Mouse (Mus musculus) embryo, embryonic 10 days (tissue): ENCODE results near the gene Ube2b.

ENCODE experiments used
- DNase-seq: peaks from one replicate; pipeline ENCODE4 v3.0.0-alpha.2; 2015; ENCODE audit warnings: low spot score

Gene Ube2b

DNA sequence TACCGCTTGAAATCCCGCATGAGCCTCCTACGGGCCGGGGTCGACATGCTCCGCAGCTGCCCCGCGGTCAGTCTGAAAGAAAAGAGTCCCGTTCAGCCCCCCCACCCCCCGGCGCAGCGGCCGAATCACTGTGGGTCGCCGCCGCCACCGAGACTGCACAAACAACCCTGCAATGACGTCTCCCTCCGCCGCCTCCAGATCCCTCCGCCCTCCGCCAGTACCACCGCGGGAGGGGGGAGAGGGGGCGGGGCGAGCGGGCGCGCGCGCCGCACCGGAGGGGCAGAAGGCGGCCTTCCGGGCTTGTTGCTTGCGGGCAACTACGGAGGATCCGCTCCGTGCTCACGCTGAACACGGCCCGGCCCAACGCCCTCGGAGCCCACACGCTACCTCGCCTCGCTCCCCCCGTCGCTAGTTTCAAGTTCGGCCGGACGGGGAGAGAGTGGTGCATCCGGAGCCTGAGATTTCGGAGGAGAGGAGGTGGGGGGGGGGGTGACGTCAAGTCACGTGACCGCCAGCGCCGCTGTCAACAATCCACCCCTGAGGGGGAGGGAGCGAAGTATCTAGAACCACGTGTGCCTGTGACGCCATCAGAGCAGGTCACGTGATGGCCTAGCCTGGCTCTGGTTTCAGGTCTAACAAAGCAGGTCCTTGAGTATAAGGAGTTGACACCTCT lies at the start of gene Ube2b:
Gene Ube2b (minus strand): TSS at position 473 of the 673 bp plus-strand sequence.
- peak; percentile 100 for DNase-seq

DNA sequence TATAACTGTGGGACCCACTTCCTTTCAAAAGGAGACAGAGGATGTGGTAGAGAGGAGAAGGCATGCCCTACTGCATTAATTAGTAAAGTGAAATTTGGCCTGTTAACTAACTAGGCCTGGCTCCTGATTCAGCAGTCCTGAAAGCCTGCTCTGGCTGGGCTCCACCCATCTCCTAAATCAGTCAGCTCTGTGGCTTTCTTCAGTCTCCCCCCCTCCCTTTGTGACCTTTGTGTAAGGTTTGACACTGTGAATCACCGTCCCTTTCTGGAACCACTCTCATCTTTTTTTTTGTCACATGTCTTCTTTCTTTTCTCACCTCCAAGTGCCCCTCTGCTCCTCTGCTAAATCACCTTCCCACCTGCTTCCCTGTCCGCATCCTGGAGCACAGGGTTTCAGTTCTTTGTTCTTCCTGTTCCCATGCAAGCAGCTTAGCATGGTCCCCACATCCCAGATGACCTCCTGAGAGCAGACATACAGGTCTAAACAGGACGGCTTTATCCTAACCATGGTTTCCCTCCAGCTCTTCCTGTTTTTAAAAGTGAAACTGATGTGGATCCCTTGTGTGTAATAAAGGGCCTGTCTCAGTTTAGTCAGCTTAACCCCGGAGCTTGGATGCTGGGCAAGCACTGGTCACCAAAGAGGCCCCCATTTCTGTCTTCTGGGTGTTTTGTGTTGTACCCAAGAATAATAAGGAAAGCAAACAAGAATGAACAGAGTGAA lies 46.0 kb upstream of the Ube2b start:
- peak; percentile 7 for DNase-seq

DNA sequence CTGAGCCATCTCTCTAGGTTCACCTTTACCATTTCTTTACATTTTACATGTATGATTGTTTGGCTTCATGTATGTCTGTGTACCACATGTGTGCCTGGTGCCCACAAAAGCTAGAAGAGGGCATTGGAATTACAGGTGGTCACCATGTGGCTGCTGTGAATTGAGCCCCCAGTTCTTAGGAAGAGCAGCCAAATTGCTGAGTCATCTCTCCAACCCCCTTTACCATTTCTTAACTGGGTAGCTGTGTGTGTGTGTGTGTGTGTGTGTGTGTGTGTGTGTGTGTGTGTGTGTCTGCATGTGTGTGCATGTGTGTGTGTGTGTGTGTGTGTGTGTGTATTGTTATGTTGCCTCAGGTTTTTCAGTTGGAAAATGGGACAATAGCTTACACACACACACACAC lies 43.6 kb upstream of the Ube2b start:
- no peak for DNase-seq

DNA sequence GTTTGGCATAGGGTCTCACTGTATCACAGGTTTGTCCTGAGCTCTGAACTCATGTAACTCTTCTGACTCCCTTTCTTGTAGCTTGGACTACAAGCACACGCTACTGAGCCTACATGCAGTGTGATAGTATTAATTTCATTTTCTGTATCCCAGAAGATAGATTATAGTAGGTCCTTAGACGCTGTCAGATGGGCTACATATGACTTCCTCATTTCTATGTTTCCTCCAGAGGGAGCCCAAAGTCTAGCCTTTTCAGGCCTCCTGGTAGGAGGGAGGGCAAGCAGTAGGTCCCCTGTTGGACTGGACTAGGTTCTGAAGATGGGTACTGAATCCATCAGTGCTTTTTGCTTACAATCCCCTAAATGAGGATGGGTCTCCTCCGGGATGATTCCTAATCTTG lies 42.7 kb upstream of the Ube2b start:
- DNase-seq, result no peak

DNA sequence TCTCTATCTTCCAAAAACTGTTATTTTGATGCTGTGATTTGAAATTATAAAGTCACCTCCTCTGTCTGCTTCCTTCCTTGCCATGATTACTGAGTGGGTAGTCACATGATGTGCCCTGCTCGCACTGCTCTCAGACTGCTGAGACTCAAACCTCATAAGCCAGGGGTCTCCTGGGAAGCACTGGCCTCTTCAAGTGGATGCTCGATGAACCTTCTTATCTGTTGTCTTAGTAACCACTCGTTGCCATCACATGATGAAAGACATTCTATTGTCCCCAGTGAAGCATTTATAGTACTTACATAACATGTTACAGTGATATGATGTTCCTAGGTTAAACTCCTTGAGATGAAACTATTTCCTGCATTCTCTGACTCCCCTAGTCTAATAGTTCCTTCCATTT lies 37.1 kb upstream of the Ube2b start:
- no peak for DNase-seq

DNA sequence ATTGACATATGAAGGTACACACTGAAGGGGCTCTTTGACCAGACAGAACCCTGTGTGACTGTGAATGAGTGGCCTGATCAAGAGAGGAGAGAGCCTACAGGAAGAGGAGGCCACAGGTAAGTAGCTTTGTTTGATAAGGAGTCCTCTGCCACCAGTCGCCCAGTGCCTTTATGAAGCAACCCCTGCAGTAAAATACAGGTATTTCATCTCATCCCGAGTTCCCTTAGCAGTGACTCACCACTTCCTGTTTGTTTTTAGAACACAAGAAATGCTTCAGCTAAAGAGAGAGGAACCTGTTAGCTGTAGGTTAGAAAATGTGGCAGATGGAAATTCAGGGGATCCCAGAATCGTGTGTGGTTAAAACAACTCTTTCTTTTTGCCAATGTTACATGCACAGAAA lies 35.3 kb upstream of the Ube2b start:
- DNase-seq, result no peak

DNA sequence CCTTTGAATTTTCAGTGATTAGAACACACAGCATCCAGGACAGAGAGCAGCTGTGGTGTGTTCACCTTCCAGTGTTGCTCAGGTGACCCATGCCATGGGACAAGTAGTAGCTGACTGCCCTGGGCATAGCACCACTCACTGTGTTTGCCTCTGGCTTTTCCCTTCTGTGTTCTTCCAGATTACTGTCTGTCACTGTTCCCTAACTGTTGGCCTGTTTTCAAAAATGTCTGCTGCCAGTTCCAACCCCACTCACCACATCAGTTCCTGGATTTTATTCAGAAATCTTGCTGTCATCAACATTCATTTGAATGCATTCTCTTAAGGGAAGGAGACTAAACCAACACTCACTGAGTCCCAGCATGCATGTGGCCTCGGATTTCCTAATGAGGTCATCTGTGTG lies 33.4 kb upstream of the Ube2b start:
- DNase-seq, result no peak

DNA sequence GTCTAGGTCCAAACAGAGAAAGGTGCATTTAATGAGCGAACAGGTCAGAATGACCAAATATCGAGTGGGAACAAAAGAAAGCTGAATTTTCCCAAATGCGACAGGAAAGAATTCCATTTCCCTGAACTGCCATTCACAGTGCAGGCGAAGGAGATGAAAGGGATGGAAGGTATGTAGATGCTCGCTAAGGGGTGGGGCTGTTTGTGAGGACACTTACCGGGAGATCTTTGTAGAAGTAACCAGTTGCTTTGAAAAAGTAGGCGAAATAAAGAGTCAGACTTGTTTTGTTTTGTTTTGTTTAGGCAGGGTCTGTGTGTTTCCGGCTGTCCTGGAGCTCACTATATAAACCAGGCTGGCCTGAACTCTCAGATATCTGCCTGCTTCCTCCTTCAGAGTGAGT lies 31.8 kb upstream of the Ube2b start:
- DNase-seq, result no peak

DNA sequence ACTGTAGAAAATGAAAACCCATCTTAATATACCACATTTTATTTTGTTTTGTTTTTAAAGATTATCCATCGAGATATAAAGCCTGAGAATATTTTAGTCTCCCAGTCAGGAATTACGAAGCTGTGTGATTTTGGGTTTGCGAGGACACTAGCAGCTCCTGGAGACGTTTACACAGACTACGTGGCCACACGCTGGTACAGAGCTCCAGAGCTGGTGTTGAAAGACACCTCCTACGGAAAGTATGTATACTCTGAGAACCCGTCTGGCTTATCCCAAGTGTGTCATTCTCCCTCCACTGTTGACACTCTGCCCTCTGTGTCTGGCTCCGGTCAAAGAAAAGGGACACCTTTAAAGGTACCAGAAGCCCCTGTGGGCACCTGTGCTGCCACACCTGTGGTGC lies 17.7 kb upstream of the Ube2b start:
- no peak for DNase-seq

DNA sequence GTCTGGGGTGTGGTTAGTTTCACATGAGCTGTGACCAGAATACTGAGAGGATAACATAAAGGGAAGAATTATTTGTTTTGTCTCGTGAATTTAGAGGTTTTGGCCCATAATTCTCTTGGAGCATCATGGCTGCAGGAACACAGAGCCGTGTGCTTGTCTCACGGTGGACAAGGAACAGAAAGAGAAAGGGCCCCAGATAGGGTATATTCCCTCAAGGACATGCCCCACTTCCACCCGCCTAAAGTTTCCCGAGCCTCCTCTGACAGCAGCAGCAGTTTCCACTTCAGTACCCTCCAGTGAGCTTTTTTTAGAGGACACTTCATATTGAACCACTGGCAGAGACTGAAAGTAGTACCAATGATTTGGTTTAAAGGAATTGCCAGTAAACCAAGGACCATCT lies 11.0 kb upstream of the Ube2b start:
- DNase-seq, result no peak

DNA sequence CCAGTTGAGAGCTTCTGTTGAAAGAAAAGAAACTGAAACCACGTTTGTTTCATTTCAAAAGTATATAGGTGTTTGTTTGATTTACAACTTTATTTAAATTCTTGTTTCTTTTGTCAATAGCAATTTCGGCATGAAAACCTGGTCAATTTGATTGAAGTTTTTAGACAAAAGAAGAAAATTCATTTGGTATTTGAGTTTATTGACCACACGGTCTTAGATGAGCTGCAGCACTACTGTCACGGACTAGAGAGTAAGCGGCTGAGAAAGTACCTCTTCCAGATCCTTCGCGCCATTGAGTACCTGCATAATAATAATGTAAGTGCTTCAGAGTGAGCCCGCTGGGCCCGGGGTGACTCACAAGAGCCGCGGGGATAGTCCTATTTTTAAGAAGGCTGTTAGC lies 10.4 kb upstream of the Ube2b start:
- DNase-seq, result no peak

DNA sequence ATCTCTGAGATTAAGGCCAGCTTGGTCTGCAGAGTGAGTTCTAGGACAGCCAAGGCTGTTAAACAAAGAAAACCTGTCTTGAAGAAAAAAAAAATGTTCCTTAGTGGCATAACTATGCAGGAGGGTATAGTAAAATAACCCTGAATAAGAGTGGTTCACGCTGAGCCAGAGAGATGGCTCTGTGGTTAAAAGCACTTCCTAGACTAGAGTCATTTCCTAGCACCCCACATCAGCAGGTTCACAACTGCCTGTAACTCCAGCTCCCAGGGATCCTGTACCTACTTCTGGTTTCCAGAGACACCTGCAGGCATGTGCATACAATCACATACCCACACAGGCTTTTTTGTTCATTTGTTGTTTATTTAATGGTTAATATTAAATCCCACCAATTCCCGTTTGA lies 5.0 kb upstream of the Ube2b start:
- DNase-seq, result no peak

DNA sequence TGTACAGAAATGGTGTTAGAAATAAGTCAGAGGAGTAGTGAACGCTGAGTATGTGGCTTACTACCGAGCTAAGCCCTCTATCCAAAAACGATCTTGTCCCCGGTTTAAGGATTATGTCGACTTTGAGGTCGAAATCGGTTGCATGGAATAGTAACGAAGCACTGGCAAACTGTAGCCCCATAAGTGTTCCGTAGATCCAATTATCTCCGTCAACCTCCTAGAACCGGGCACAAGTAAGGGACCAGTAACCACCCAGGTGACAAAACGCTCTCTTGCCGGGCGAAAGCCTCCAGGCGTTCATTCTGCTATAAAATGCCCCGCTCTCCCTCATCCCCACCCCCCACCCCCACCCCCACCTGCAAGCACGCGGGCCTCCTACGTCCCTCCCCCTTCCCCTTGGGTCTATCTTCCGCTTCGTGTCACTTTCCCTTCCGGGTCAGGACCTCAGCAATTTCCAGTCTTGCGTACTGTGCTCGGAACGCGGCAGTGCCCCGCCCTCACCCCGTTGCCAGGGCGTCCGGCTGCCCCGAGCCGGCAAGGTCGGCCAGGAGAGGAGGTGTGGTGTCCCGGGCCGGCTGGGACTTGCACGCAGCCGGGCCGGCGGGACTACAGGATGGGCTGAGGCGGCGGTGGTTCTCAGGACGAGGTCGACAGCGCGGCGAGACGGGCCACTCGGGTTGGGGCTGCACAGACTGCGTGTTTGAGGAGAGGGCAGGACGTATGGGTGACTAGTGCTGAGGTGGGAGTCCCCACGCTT lies 3.4 kb upstream of the Ube2b start, which contains the start of gene Cdkl3:
Gene Cdkl3 (plus strand): TSS at position 450 of the 757 bp plus-strand sequence.
- DNase-seq, result peak; percentile 99

DNA sequence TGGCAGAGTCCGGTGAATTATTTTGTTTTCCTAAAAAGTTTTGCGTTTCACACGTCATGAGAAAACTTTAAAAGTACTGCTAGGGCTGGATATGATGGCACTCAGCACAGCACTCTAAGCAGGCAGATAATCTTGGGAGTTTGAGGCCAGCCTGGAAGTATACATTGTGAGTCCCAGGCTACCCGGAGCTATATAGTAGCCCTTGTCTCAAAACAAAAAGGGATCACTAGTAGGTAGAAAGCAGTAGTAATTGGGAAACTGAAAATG lies 2.9 kb upstream of the Ube2b start:
- DNase-seq, result peak; percentile 12

DNA sequence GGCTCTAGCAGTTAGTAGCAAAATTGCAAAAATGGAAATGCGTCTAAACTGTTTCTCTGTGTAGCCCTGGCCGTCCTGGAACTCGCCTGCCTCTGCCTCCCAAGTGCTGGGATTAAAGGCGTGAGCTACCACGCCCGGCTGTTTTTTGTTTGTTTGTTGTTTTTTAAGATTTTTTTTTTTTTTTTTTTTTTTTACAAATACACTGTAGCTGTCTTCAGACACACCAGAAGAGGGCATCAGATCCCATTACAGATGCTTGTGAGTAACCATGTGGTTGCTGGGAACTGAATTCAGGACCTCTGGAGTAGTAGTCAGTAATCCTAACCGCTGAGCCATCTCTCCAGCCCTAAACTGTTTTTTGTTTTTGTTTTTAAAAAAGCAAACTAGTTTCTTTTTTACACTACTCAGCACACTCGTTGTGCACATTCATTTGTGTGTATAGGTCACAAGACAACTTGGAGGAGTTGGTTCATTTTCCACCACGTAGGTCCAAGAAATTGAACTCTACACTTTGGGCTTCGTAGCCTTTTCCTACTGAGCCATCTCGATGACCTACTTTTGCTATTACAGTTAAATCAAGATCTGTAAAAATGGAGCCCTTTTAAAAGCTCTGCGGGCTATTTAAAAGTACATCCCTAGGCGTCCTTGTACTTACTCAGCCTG lies 2.4 kb upstream of the Ube2b start:
- no peak for DNase-seq

DNA sequence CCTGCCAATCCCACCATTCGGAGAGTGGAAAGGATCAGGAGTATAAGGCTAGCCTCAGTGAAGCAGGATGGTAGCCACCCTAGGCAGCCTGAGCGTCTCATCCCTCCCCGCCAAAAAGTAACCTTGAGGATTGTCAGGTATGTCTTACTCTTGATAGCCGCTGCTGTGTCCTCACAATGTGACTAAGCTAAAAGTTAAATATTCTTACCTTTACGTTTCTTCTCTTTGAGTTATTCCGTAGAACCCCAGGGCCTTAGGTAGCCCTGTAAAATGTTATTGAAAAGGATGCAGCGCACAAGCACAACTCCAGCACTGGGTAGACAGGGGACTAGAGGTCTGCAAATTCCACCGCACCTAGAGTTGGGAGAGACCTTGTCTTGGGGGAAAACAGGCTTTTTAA lies 1.3 kb upstream of the Ube2b start:
- DNase-seq, result no peak

DNA sequence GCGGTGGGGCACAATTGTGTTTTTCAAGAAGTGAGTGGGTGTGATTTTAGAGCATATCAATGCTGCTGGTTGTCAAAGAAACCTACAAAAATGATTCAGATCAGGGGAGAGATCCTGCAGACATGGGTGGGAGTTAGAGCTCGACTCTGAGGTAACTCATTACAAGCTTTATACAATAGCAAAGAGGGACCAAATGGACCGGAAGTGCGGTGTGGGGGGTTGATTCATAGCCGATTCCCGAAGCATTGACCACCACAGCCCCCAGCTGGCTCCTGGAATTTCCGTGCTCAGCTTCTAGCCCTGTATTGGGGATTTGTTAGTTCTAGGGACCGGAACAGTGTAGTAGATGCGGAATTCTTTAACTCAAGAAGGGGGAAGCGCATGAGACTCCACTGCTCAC lies 779 bp upstream of the Ube2b start:
- DNase-seq, result no peak

DNA sequence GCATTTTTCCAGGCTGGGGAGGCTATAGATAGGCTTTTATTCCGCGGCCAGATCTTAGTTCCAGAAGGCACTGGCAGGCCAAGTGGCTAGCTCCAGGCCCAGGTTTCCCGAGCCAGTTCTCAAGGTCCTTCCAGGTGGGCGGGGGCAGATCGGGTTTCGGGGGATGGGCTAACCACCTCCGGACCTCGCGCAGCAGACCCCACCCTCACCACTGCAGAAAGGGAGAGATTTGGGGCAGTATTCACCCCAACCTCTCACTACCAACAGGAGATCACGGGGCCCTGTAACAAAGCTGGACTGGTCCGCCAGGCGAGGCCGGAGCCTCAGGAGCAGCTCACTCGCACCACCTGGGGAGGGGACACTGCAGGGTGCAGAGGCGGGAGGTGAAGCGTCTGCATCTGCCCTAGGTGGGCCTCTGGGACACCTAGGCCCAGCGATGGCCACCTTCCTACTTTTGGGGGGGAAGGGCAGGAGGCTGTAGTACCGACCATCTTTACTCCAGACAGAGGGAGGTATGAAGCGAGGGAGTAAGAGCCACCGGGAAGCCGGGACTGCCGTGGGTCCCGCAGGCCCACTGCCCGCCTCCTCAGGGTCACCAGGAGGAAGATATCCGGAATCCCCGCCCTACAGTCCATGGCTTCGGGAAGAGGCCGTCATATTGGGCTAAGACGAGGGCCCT lies 812 bp downstream of the Ube2b start:
- DNase-seq, result peak; percentile 76

DNA sequence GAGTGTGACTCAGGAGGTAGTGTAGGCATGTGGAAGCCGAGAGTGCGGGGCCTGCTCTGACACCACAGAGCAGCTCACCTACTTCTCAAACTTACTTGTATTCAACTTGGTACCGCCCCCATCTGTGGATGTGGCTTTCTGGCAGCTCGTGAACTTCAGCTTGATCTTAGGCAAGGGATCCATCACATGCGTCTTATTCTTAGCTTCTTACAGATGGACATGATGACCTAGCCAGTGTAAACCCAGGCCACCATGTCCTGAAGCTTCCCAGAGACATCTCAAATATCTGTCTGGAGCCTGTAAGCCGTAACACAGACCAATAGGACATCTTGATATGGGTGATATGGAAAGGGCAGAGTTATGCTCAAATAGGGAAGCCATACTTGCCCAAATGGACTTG lies 28.9 kb downstream of the Ube2b start:
- no peak for DNase-seq

DNA sequence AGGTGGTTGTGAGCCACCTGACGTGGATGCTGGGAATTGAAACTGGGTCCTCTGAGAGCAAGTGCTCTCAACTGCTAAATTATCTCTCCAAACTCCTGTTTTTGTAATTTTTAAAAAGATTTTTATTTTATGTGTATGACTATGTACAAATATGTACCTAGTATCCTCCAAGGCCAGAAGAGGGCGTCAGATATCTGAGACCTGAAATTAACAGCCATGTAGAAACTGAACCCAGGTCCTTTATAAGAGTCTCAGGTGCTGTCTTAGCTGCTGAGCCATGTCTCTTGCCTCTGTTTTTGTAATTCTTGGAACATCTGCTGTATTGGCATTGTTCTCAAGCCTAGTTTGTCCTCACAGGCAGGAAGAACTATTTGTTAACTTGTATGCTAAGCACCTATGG lies 31.1 kb downstream of the Ube2b start:
- no peak for DNase-seq

DNA sequence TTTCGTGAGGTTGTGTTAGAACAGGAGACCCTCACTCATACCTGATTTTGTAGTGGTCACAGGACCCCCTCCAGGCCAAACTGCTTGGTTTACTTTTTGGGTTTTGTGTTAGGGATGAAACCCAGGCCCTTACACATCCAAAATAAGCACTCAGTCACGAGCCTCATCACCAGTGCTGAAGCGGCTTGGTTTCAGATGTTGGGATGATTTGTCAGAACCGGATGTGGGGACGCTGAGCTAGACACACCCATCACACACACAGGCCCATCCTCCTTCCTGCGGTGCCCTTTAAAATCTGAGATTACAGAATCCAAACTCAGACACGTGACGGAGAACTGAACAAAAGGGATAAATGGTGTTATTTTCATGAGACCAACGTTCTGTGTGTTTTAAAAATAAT lies 31.7 kb downstream of the Ube2b start:
- no peak for DNase-seq
